In genomic region chr9:78480706-78481358, GRCm38 (mm10) we compare ENCODE assay signal across 8 mouse cellular contexts. TPM values are rescaled to one million over a fixed set of nuclear protein-coding genes. Genes with fewer than 3 reads are reported as not detected.
A peak's percentile ranks its signal among the peaks of the same experiment; 100 is the strongest.
DNase-seq lines count a peak whose midpoint lies in the region; ATAC-seq lines count a peak whose summit lies in the region.

No protein-coding gene starts in this region.

- DNase-seq in ES-CJ7 (ENCODE audit: low read depth, low spot score) = peak; percentile 73
- peak; percentile 69 to 78 for DNase-seq in cerebellum, adult 18-20 months
- peak; percentile 60 for DNase-seq in forelimb bud, embryonic 11.5 days (ENCODE audit: low read depth, low spot score)
- peak; percentile 68 to 73 for DNase-seq in layer of hippocampus, postnatal 14 days (ENCODE audit: low spot score in 2 of 2)
- DNase-seq in lung, postnatal 10 days = peak; percentile 85
- peak; percentile 64 for DNase-seq in ovary, postnatal 14 days (ENCODE audit: low spot score)
- peak; percentile 68 to 70 for DNase-seq in thymus, postnatal 10 days (ENCODE audit: low spot score in 2 of 2)

- peak; percentile 43 to 60 for ATAC-seq in hematopoietic stem cell, adult 5-6 weeks (replicated peaks in 1 of 2; ENCODE audit: insufficient read depth in 1 of 2, low FRiP score in 2 of 2, low TSS enrichment in 1 of 2, low read depth in 1 of 2, poor library complexity in 2 of 2, severe bottlenecking in 2 of 2)

RNA-seq across cellular contexts. Expression of gene Eef1a1, which starts 8.1 kb away (rescaled TPM):
- total RNA-seq in hematopoietic stem cell, adult 5-6 weeks (2017) = 13,616 and 15,037 TPM in 2 replicates
- total RNA-seq in layer of hippocampus, postnatal 14 days (2021) = 1,000 to 10,000 TPM; 3,391 to 3,794 TPM

RNA-seq across cellular contexts. Expression of gene Gm17324, which starts 32.2 kb away (rescaled TPM):
- total RNA-seq in hematopoietic stem cell, adult 5-6 weeks (2017) = 1.5 TPM in 1 of 2 replicates, not detected in the other
- 1 to 10 TPM; 1.0 to 1.2 TPM for total RNA-seq in layer of hippocampus, postnatal 14 days (2021)

RNA-seq across cellular contexts. Expression of gene Mto1, which starts 32.8 kb away (rescaled TPM):
- 25.9 and 47.7 TPM in 2 replicates for total RNA-seq in hematopoietic stem cell, adult 5-6 weeks (2017)
- total RNA-seq in layer of hippocampus, postnatal 14 days (2021) = 10 to 100 TPM; 22.8 to 23.9 TPM

RNA-seq across cellular contexts. Expression of gene Cgas, which starts 37.8 kb away (rescaled TPM):
- total RNA-seq in hematopoietic stem cell, adult 5-6 weeks (2017) = 18.0 and 20.8 TPM in 2 replicates
- total RNA-seq in layer of hippocampus, postnatal 14 days (2021) = 1 to 10 TPM in 1 of 2 experiments, under 1 TPM in 1; 0.81 to 1.1 TPM

Comparison
In these comparisons a context has a peak if more than half of its experiments do, and no peak if none do; other contexts are left out.
1. Peak in every context shown above with its lines: DNase-seq and ATAC-seq.